Mouse (Mus musculus) MEL (cell line): ENCODE data around the gene Lnx2. TPM values are rescaled to one million over a fixed set of nuclear protein-coding genes. Genes with fewer than 3 reads are reported as not detected.

Experiments
- DNase-seq: peaks from one replicate; pipeline ENCODE4 v3.0.0; 2011; ENCODE audit warnings: low read depth, low spot score
- H3K27ac ChIP-seq: 2 replicates; pipeline ENCODE4 v1.5.1; 2012; ENCODE audit warnings: low read depth, mild to moderate bottlenecking, control low read depth, low read length, moderate library complexity; ENCODE audit not compliant: control insufficient read depth
- H3K27me3 ChIP-seq, 2 experiments: fragments of 150-350 bp in 1 of 2; sonication (generic) in 1 of 2; 2 replicates each; pipeline ENCODE4 v1.6.1; 2012; ENCODE audit warnings: low read length in 2 of 2, mild to moderate bottlenecking in 2 of 2, improper control_type of control experiment in 1 of 2, moderate library complexity in 1 of 2; ENCODE audit not compliant: insufficient read depth in 2 of 2, control insufficient read depth in 1 of 2
- H3K36me3 ChIP-seq, 2 experiments: 2 replicates each; pipeline ENCODE4 v1.6.1; 2012 to 2014; ENCODE audit warnings: low read length in 2 of 2, improper control_type of control experiment in 1 of 2, inconsistent platforms in 1 of 2, mild to moderate bottlenecking in 1 of 2; ENCODE audit not compliant: insufficient read depth in 2 of 2, control insufficient read depth in 1 of 2
- H3K4me1 ChIP-seq, 2 experiments: fragments of 150-350 bp in 1 of 2; sonication (generic) in 1 of 2; 2 replicates each; pipeline ENCODE4 v1.6.1; 2012; ENCODE audit warnings: low read length in 2 of 2, improper control_type of control experiment in 1 of 2, mild to moderate bottlenecking in 1 of 2; ENCODE audit not compliant: insufficient read depth in 2 of 2, control insufficient read depth in 1 of 2
- H3K4me3 ChIP-seq, 2 experiments: fragments of 150-350 bp in 1 of 2; sonication (generic) in 1 of 2; 2 replicates each; pipeline ENCODE4 v1.5.1; 2012; ENCODE audit warnings: low read depth in 2 of 2, low read length in 2 of 2, mild to moderate bottlenecking in 2 of 2, moderate library complexity in 2 of 2, control low read depth in 1 of 2, improper control_type of control experiment in 1 of 2; ENCODE audit not compliant: control insufficient read depth in 1 of 2, insufficient read depth in 1 of 2
- H3K79me2 ChIP-seq: 2 replicates; pipeline ENCODE4 v1.6.1; 2012; ENCODE audit warnings: mild to moderate bottlenecking, low read length, moderate library complexity; ENCODE audit not compliant: control insufficient read depth, poor library complexity, insufficient read depth
- H3K9ac ChIP-seq: 2 replicates; pipeline ENCODE4 v1.6.1; 2012; ENCODE audit warnings: low read depth, mild to moderate bottlenecking, control low read depth, low read length, moderate library complexity; ENCODE audit not compliant: control insufficient read depth, poor library complexity, severe bottlenecking
- H3K9me3 ChIP-seq: fragments of 150-350 bp; sonication (generic); replicated peaks from 2 replicates; pipeline ENCODE4 v1.6.1; 2012; ENCODE audit warnings: mild to moderate bottlenecking, low read length, improper control_type of control experiment, moderate library complexity; ENCODE audit not compliant: insufficient read depth
- CTCF ChIP-seq, 3 experiments: IDR thresholded peaks in 2 of 3; conservative IDR thresholded peaks in 1 of 3; 2 replicates each; pipeline ENCODE4 v1.5.1; 2011 to 2012; ENCODE audit warnings: low read length in 3 of 3, low read depth in 2 of 3, mild to moderate bottlenecking in 2 of 3, improper control_type of control experiment in 1 of 3, inconsistent platforms in 1 of 3, mixed read lengths in 1 of 3, moderate library complexity in 1 of 3; ENCODE audit not compliant: control insufficient read depth in 1 of 3, insufficient read depth in 1 of 3, poor library complexity in 1 of 3, severe bottlenecking in 1 of 3
- E2F4 ChIP-seq: IDR thresholded peaks from 2 replicates; pipeline ENCODE4 v1.6.1; 2011; ENCODE audit warnings: low read depth, low read length, improper control_type of control experiment, borderline replicate concordance
- EP300 ChIP-seq, 2 experiments: IDR thresholded peaks; 2 replicates each; pipeline ENCODE4 v1.6.1; 2011; ENCODE audit warnings: improper control_type of control experiment in 2 of 2, low read length in 2 of 2, low read depth in 1 of 2, mild to moderate bottlenecking in 1 of 2
- ETS1 ChIP-seq: IDR thresholded peaks from 2 replicates; pipeline ENCODE4 v1.6.1; 2012; ENCODE audit warnings: low read depth, mild to moderate bottlenecking, inconsistent platforms, low read length, improper control_type of control experiment, moderate library complexity
- GATA1 ChIP-seq: IDR thresholded peaks from 2 replicates; pipeline ENCODE4 v1.6.1; 2011; ENCODE audit warnings: low read depth, low read length, improper control_type of control experiment
- HCFC1 ChIP-seq: IDR thresholded peaks from 2 replicates; pipeline ENCODE4 v1.6.1; 2012; ENCODE audit warnings: low read depth, mild to moderate bottlenecking, inconsistent platforms, low read length, improper control_type of control experiment, moderate library complexity
- KAT2A ChIP-seq: conservative IDR thresholded peaks from 2 replicates; pipeline ENCODE4 v1.6.1; 2012; ENCODE audit warnings: low read depth, low read length, improper control_type of control experiment, inconsistent platforms
- MEF2A ChIP-seq: IDR thresholded peaks from 2 replicates; pipeline ENCODE4 v1.6.1; 2014; ENCODE audit warnings: low read depth, mild to moderate bottlenecking, inconsistent platforms, low read length, improper control_type of control experiment; ENCODE audit not compliant: poor library complexity, insufficient replicate concordance, severe bottlenecking; ENCODE audit errors: extremely low read depth
- MXI1 ChIP-seq: IDR thresholded peaks from 2 replicates; pipeline ENCODE4 v1.6.1; 2011; ENCODE audit warnings: mild to moderate bottlenecking, low read depth, low read length, improper control_type of control experiment
- NRF1 ChIP-seq: IDR thresholded peaks from 2 replicates; pipeline ENCODE4 v1.6.1; 2014; ENCODE audit warnings: low read depth, mild to moderate bottlenecking, inconsistent platforms, low read length, improper control_type of control experiment, moderate library complexity; ENCODE audit not compliant: poor library complexity, insufficient read depth, severe bottlenecking
- POLR2AphosphoS2 ChIP-seq: IDR thresholded peaks from 2 replicates; pipeline ENCODE4 v1.6.1; 2011; ENCODE audit warnings: low read length, improper control_type of control experiment
- TBP ChIP-seq: IDR thresholded peaks from 2 replicates; pipeline ENCODE4 v1.8.0; 2011; ENCODE audit warnings: low read depth, low read length, improper control_type of control experiment
- USF2 ChIP-seq, 2 experiments: IDR thresholded peaks; 2 replicates each; pipeline ENCODE4 v1.6.1; 2011 to 2012; ENCODE audit warnings: improper control_type of control experiment in 2 of 2, low read length in 2 of 2, borderline replicate concordance in 1 of 2, inconsistent platforms in 1 of 2, low read depth in 1 of 2, mild to moderate bottlenecking in 1 of 2; ENCODE audit not compliant: insufficient read depth in 1 of 2
- ZC3H11A ChIP-seq: IDR thresholded peaks from 2 replicates; pipeline ENCODE4 v1.6.1; 2012; ENCODE audit warnings: low read depth, mild to moderate bottlenecking, inconsistent platforms, low read length, improper control_type of control experiment
- ZKSCAN1 ChIP-seq: IDR thresholded peaks from 2 replicates; pipeline ENCODE4 v1.6.1; 2012; ENCODE audit warnings: low read depth, mild to moderate bottlenecking, inconsistent platforms, low read length, improper control_type of control experiment, moderate library complexity
- ZNF384 ChIP-seq: IDR thresholded peaks from 2 replicates; pipeline ENCODE4 v1.6.1; 2012; ENCODE audit warnings: low read depth, mild to moderate bottlenecking, inconsistent platforms, low read length, improper control_type of control experiment
- polyA plus RNA-seq, 2 experiments: library from polyadenylated mRNA; stranded (reverse) in 1 of 2; unstranded in 1 of 2; fragments of >175 nt in 1 of 2; fragments of >200 nt in 1 of 2; gene quantifications; 2 replicates each; pipeline versions ENCODE4 v1.2.1 to v1.2.4; 2012; ENCODE audit warnings: low replicate concordance in 2 of 2, low read depth in 1 of 2; ENCODE audit not compliant: insufficient read length in 2 of 2, insufficient read depth in 1 of 2, missing spikeins in 1 of 2
- total RNA-seq: library from RNA; depleted of rRNA; stranded (reverse); fragments of 300-350 nt; gene quantifications from 2 replicates; pipeline ENCODE4 v1.2.3, GENCODE M21; 2012

Lnx2 gene
- total and polyA plus RNA-seq, 3 experiments, result 22.0 to 26.1 TPM; not detected in 1

GRCm38 (mm10) chr5:147039394-147039793, 37.0 kb downstream of the Lnx2 start:
- Histone ChIP-seq H3K27ac (no peak overlapping the region), H3K36me3 (peaks cover 0 to 7% of the 10 kb centered on the region in 2 experiments)
- no peak for DNase-seq

GRCm38 (mm10) chr5:147037601-147038000, 38.8 kb downstream of the Lnx2 start:
- H3K36me3 ChIP-seq, result peaks cover 0 to 7% of the 10 kb centered on the region in 2 experiments

More at GRCm38 (mm10) chr5:147039394-147039793, 37.0 kb downstream of the Lnx2 start:
- TF ChIP-seq E2F4 (no peak), NRF1 (no peak), POLR2AphosphoS2 (no peak), TBP (no peak), ZC3H11A (no peak), MXI1 (no peak), USF2 (IDR thresholded peaks at IDR 0.05; ENCODE audit: borderline replicate concordance in 1 of 2, insufficient read depth in 1 of 2, low read depth in 1 of 2, low read length in 2 of 2) (no peak), EP300 (IDR thresholded peaks at IDR 0.05; ENCODE audit: low read depth in 1 of 2, low read length in 2 of 2) (no peak), ETS1 (no peak), CTCF (IDR thresholded peaks at IDR 0.05 in 2 of 3, conservative IDR thresholded peaks at IDR 0.05 in 1 of 3; ENCODE audit: control insufficient read depth in 1 of 3, insufficient read depth in 1 of 3, low read depth in 2 of 3, low read length in 3 of 3, poor library complexity in 1 of 3, severe bottlenecking in 1 of 3) (no peak), MEF2A (no peak), ZKSCAN1 (no peak), KAT2A (no peak), ZNF384 (no peak), HCFC1 (no peak)
- TF ChIP-seq, all 39 proteins: peak for 0
- Histone ChIP-seq H3K9me3 (no peaks in the 10 kb centered on the region), H3K4me3 (no peak overlapping the region), H3K79me2 (peaks cover 5% of the 10 kb centered on the region; the same call in 1 of the 2 replicates), H3K9ac (no peak overlapping the region), H3K27me3 (no peaks in the 10 kb centered on the region), H3K4me1 (no peaks in the 10 kb centered on the region)

More at GRCm38 (mm10) chr5:147037601-147038000, 38.8 kb downstream of the Lnx2 start:
- H3K79me2 ChIP-seq, result peaks cover 2% of the 10 kb centered on the region; the same call in 1 of the 2 replicates
- H3K9ac ChIP-seq, result no peak overlapping the region
- no peaks in the 10 kb centered on the region for H3K27me3 ChIP-seq
- no peak for DNase-seq
- no peaks in the 10 kb centered on the region for H3K4me1 ChIP-seq
- TF ChIP-seq ZKSCAN1 (no peak), NRF1 (no peak), GATA1 (no peak)
- no peak overlapping the region for H3K27ac ChIP-seq
- no peaks in the 10 kb centered on the region for H3K9me3 ChIP-seq
- no peak overlapping the region for H3K4me3 ChIP-seq
